Comparison of ENCODE assay signal across 14 mouse cellular contexts in genomic region chr2:71967855-71968254, GRCm38 (mm10). TPM values are rescaled to one million over a fixed set of nuclear protein-coding genes. Genes with fewer than 3 reads are reported as not detected.
A peak's percentile ranks its signal among the peaks of the same experiment; 100 is the strongest.
DNase-seq lines count a peak whose midpoint lies in the region.
"Had no signal": no experiment of that assay in that cellular context is flagged by ENCODE, and none has a peak within 500 bp of the region (broad histone marks: within the 10 kb centered on the region; RNA-seq: fewer than 3 reads in every experiment).

No protein-coding gene starts in this region.

- DNase-seq in cerebellum, adult 9-10 months, result peak; percentile 4
- DNase-seq in cerebellum, adult 18-20 months, result no peak
- peak; percentile 60 for DNase-seq in heart, adult 11 months
- DNase-seq in heart, postnatal 36 days, result no peak
- peak; percentile 43 for DNase-seq in brain, adult 2 months (ENCODE audit: low read depth, low spot score)
- DNase-seq: adrenal gland, adult 8-10 months; adrenal gland, postnatal 14 days; adrenal gland, postnatal 36 days; B cell, adult 2 months; cerebellum, adult 11 months; cerebellum, adult 2 months; cerebellum, adult 9-11 months; cerebellum, postnatal 14 days; embryo, embryonic 11 days had no signal

- intact Hi-C loops in heart, postnatal 36 days (cut with DNase I), result loop anchor here (5.0 kb wide), 1 partner anchor 69 kb away; no protein-coding TSS in a partner anchor

RNA-seq across cellular contexts. Expression of gene Rapgef4, which starts 13.2 kb away (rescaled TPM):
- 10 to 100 TPM; 25.8 to 33.4 TPM for total RNA-seq in heart, postnatal 36 days (2021)

Comparison
In these comparisons a context has a peak if more than half of its experiments do, and no peak if none do; other contexts are left out.
1. DNase-seq: peak in cerebellum, adult 9-10 months (single experiment), heart, adult 11 months (single experiment) and brain, adult 2 months (single experiment); none in cerebellum, adult 18-20 months (0 of 2) and heart, postnatal 36 days (0 of 2).